In the genomic region with DNA sequence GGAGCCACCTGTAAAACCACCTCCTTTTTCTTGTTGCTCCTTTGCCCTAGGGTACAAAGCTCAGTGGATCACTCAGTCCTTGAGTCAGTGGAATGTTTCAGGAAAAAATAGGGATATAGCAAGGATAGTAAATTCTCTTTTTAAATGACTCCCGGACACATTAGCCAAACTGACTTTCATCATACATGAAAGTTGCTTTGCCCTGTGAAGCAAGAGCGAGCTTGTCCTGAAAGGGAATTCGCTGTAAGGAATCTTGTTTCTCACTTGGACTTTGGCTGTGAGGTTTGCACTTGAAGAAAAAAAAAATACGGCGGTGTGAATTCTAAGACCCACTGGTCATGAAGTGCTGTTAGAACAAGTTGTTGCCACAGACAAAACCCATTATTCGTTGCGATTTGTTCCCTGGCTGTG, we compare ENCODE assay signal across 8 mouse cellular contexts. TPM values are rescaled to one million over a fixed set of nuclear protein-coding genes. Genes with fewer than 3 reads are reported as not detected.
DNase-seq lines count a peak whose midpoint lies in the region; ATAC-seq and TF ChIP-seq lines count a peak whose summit lies in the region.

No protein-coding gene starts in this region.

- peak overlapping the region; percentile 77 for H3K4me2 ChIP-seq in forebrain, embryonic 11.5 days (ENCODE audit: low read depth, low read length, severe bottlenecking)

- H3K4me3 ChIP-seq in spleen, adult 2 months (ENCODE audit: extremely low read depth, insufficient read depth, insufficient read length), result peak overlapping the region; percentile 91
- H3K4me3 ChIP-seq in forebrain, embryonic 11.5 days (ENCODE audit: low read depth, low read length), result peak overlapping the region; percentile 95

- no peaks in the 10 kb centered on the region for H3K27me3 ChIP-seq in spleen, adult 2 months (ENCODE audit: control insufficient read depth, insufficient read depth, low read length)
- no peaks in the 10 kb centered on the region for H3K27me3 ChIP-seq in forebrain, embryonic 11.5 days (ENCODE audit: control insufficient read depth, insufficient read depth, low read length)

- peak overlapping the region; percentile 97 for H3K9ac ChIP-seq in forebrain, embryonic 11.5 days (ENCODE audit: low read length)

- no peak for ATAC-seq in forebrain, embryonic 11.5 days (replicated peaks; ENCODE audit: low FRiP score)

- no peaks in the 10 kb centered on the region for H3K9me3 ChIP-seq in forebrain, embryonic 11.5 days (ENCODE audit: control insufficient read depth, low read length)

- DNase-seq in spleen, adult 2 months (ENCODE audit: low read depth in 1 of 2, low spot score in 2 of 2), result no peak
- no peak for DNase-seq in spleen, postnatal 36 days (ENCODE audit: low spot score in 2 of 2)
- no peak for DNase-seq in forebrain, embryonic 11.5 days (ENCODE audit: low spot score)
- peak; percentile 76 for DNase-seq in kidney, adult 11 months
- DNase-seq in lung, postnatal 10 days, result peak; percentile 23
- no peak for DNase-seq in urinary bladder, postnatal 25 days (ENCODE audit: low spot score)
- no peak for DNase-seq in cerebellum, postnatal 36 days
- DNase-seq in layer of hippocampus, adult 8-10 months (ENCODE audit: low spot score in 2 of 2), result no peak

- WGBS in spleen, adult 2 months, result 11% methylated on average over 7 of the region's 7 CpGs
- 29% methylated on average over 7 of the region's 7 CpGs for WGBS in forebrain, embryonic 11.5 days

- no peak for TF ChIP-seq POLR2A in spleen, adult 2 months (IDR thresholded peaks at IDR 0.05; ENCODE audit: low read depth, low read length)

- no peaks in the 10 kb centered on the region; the same call in 1 of the 2 replicates for H3K4me1 ChIP-seq in spleen, adult 2 months (ENCODE audit: control insufficient read depth, insufficient read depth, insufficient read length)
- H3K4me1 ChIP-seq in forebrain, embryonic 11.5 days (replicated peaks; ENCODE audit: control insufficient read depth, insufficient read depth, low read length), result no peaks in the 10 kb centered on the region

- peak overlapping the region; percentile 42; the same call in 1 of the 2 replicates for H3K27ac ChIP-seq in spleen, adult 2 months (ENCODE audit: insufficient read depth, low read length)
- H3K27ac ChIP-seq in forebrain, embryonic 11.5 days (ENCODE audit: low read depth, low read length), result no peak overlapping the region

- no peaks in the 10 kb centered on the region for H3K36me3 ChIP-seq in spleen, adult 2 months (ENCODE audit: control insufficient read depth, insufficient read depth, low read length)
- H3K36me3 ChIP-seq in forebrain, embryonic 11.5 days (ENCODE audit: control insufficient read depth, insufficient read depth, low read length), result no peaks in the 10 kb centered on the region

- TF ChIP-seq CTCF in spleen, adult 2 months (IDR thresholded peaks at IDR 0.05; ENCODE audit: extremely low read depth, insufficient read depth, insufficient read length, insufficient replicate concordance), result no peak

RNA-seq across cellular contexts. Expression of gene Picalm, which starts 1.8 kb away (rescaled TPM):
- polyA plus RNA-seq in spleen, adult 2 months (2012; rRNA removed), result 36.7 and 40.3 TPM in 2 replicates
- polyA plus RNA-seq in forebrain, embryonic 11.5 days (2014; fragmentation: Nextera tagmentation; extraction: Ambion mirVana), result 33.6 and 36.7 TPM in 2 replicates
- total RNA-seq in layer of hippocampus, adult 8-10 months (2022), result 100 to 1,000 TPM; 145 to 170 (median 165) TPM

Comparison
In these comparisons a context has a peak if more than half of its experiments do, and no peak if none do; other contexts are left out.
1. DNase-seq: peak in kidney, adult 11 months (single experiment) and lung, postnatal 10 days (single experiment); none in spleen, adult 2 months (0 of 2), spleen, postnatal 36 days (0 of 2), forebrain, embryonic 11.5 days (single experiment), urinary bladder, postnatal 25 days (single experiment), cerebellum, postnatal 36 days (0 of 2) and layer of hippocampus, adult 8-10 months (0 of 2).